Mouse (Mus musculus) lung, postnatal 10 days (tissue): ENCODE measurements around the gene Magt1.

Experiments
- DNase-seq: peaks from one replicate; pipeline ENCODE4 v3.0.0; 2021

The Magt1 gene

DNA sequence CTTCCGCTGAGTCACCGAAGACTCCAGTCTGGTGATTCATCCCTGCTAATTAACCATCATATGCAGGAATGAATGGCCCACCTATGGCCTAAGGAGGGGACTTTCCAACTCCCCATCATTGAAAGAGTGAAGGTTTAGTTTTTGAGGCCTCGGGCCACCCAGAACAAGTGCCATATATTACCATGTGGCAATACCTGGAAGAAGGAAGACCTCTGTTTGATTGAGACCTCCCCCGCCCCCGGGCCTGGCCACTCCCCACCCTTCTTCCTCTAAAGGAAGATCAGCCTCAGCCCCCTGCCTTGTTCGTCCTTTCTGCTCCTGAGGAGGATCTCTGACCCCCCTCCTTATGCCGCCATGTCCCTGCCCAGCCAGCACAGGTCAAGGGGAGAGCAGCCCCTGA, 72.5 kb downstream of the Magt1 start:
- no peak for DNase-seq

- DNase-seq: no peak
These were observed 74.0 kb downstream of the Magt1 start for GRCm38 (mm10) chrX:105937736-105938135.

GRCm38 (mm10) chrX:105934341-105934740, 77.4 kb downstream of the Magt1 start:
- DNase-seq: peak; percentile 73

GRCm38 (mm10) chrX:105929478-105930038, 82.1 kb downstream of the Magt1 start:
- no peak for DNase-seq

- peak; percentile 83 for DNase-seq
These were observed 82.7 kb downstream of the Magt1 start, which contains the start of gene Atrx for GRCm38 (mm10) chrX:105928861-105929477. Gene Atrx, minus strand, starts transcription at chrX:105929403.

- peak; percentile 41 for DNase-seq
These were observed 83.5 kb downstream of the Magt1 start for GRCm38 (mm10) chrX:105927941-105928860.

DNA sequence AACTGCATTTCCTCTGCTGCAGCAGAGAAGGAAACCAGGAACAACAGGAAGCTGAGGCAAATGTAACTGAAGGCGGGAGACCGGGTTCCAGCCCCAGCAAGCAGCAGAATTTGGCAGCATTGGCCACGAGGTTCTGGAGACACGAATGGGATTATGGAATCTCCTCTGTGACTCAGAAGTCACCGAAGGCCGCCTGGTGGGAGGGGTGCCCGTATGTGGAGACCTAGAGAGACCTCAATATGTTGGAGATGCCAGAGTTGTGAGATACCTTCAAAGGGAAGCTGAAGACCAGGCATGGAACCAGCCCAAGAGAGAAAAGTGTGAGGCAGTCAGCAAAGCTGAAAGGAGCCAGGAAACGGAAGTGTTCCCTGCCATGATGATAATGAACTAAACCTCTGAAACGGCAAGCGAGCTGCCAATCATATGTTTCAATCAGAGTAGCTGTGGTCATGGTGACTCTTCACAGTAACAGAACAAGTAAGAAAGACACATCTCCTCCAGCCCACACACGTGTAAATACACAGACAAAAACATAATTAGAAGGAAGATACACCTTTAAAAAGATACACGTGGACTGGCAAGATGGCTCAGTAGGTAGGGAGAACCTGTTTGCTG, 85.5 kb downstream of the Magt1 start:
- peak; percentile 11 for DNase-seq

DNA sequence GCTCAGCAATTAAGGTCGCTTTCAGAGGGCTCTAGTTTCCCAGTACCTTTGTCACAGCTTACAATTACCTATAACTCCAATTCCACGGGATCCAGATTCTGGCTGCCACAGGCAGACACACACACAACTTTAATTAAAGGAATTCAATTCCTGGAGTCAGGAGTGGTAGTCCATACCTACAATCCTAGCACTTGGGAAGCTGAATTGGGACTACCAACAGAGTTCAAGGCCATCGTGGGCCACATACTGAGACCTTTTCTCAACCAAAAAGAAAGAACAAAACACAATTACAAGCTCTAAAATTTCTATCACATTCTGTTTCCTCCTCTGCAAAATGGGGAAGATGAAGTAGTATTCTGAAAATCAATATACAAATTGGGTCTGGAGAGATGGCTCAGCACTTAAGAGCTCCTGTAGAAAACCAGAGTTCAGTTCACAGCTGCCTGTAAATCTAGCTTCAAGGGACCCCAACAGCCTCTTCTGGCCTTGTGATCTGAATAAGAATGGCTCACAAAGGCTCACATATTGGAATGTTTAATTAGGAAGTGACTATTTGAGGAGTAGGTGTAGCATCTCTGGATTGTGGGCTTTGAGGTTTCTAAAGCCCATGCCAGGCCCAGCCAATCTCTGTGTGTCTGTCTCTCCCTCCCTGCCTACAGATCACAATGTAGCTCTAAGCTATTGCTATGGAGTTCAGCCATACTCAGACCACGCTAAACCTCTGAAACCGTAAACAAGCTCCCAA, 87.2 kb downstream of the Magt1 start:
- DNase-seq: no peak

DNA sequence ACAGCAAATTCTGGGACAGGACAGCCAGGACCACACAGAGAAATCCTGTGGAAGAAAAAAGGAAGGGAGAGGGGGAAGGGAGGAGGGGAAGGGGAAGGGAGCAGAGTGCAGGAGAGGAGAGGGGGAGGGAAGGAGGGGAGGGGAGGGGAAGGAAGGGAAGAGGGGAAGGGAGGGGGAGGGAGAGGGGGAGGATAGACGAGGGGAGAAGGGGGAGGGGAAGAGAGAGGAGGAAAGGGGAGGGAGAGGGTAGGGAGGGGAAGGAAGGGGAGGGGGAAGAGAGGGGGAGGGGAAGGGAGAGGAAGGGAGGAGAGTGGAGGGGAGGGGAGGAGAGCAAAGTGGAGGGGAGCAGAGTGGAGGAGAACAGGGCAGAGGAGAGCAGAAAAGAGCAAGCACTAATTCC, 87.8 kb downstream of the Magt1 start:
- DNase-seq: no peak

DNA sequence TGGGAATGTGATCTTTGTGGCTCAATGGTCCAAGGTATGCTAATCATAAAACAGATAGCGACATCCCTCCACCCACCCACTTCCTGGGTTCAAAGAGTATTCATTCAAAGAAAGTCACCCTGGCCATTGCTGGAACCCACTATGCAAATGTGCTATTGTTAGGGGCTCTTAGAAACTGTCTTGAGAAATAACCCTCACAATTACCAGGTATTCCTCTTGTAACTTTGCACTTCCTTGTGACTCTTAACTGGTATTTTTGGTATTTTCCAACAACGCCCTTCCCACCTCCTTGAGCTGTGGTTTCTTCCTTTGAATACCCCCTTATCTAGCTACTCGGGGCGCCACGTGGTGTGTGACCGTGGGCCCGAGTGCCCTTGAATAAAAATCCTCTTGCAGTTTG, 88.7 kb downstream of the Magt1 start:
- DNase-seq: peak; percentile 2

GRCm38 (mm10) chrX:105921421-105921820, 90.3 kb downstream of the Magt1 start:
- DNase-seq: peak; percentile 28
